Mouse (Mus musculus) stomach, postnatal 0 days (tissue): ENCODE measurements around the gene Hand1. TPM values are rescaled to one million over a fixed set of nuclear protein-coding genes. Genes with fewer than 3 reads are reported as not detected.

ENCODE experiments used
- ATAC-seq: fragments of 200-750 bp; cut with Nextera tagmentation; 2 replicates; pipeline ENCODE4 v1.8.0; 2017; ENCODE audit not compliant: low FRiP score, low TSS enrichment
- DNase-seq: peaks from one replicate; pipeline ENCODE4 v3.0.0-alpha.2; 2016; ENCODE audit warnings: low spot score
- H3K27ac ChIP-seq: fragments of 300-500 bp; sonication (generic); replicated peaks from 2 replicates; pipeline ENCODE4 v1.5.1; 2014; ENCODE audit warnings: mild to moderate bottlenecking, control low read depth
- H3K27me3 ChIP-seq: fragments of 300-500 bp; sonication (generic); 2 replicates; pipeline ENCODE4 v1.6.1; 2014; ENCODE audit warnings: low read length; ENCODE audit not compliant: control insufficient read depth, insufficient read depth
- H3K36me3 ChIP-seq: fragments of 300-500 bp; sonication (generic); 2 replicates; pipeline ENCODE4 v1.6.1; 2014; ENCODE audit warnings: low read length, mixed read lengths; ENCODE audit not compliant: control insufficient read depth, insufficient read depth
- H3K4me1 ChIP-seq: fragments of 300-500 bp; sonication (generic); replicated peaks from 2 replicates; pipeline ENCODE4 v1.6.1; 2014; ENCODE audit warnings: antibody characterized with exemption; ENCODE audit not compliant: control insufficient read depth, insufficient read depth
- H3K4me2 ChIP-seq: fragments of 300-500 bp; sonication (generic); replicated peaks from 2 replicates; pipeline ENCODE4 v1.6.1; 2014; ENCODE audit warnings: low read depth, mild to moderate bottlenecking, control low read depth, moderate library complexity
- H3K4me3 ChIP-seq: fragments of 300-500 bp; sonication (generic); 2 replicates; pipeline ENCODE4 v1.5.1; 2014; ENCODE audit warnings: low read depth, low read length, control low read depth
- H3K9ac ChIP-seq: fragments of 300-500 bp; sonication (generic); 2 replicates; pipeline ENCODE4 v1.6.1; 2014; ENCODE audit warnings: mild to moderate bottlenecking, low read length, control low read depth, mixed read lengths
- H3K9me3 ChIP-seq: fragments of 300-500 bp; sonication (generic); 2 replicates; pipeline ENCODE4 v1.6.1; 2016; ENCODE audit warnings: low read length; ENCODE audit not compliant: control insufficient read depth
- CTCF ChIP-seq: IDR thresholded peaks from 2 replicates; pipeline ENCODE4 v1.5.1; 2016; ENCODE audit warnings: antibody characterized with exemption, low read depth, mild to moderate bottlenecking, moderate library complexity
- EP300 ChIP-seq: optimal IDR thresholded peaks from 2 replicates; pipeline ENCODE3; 2016; ENCODE audit warnings: antibody characterized with exemption
- WGBS: fragments of 180-500 bp; shearing (Covaris S2); extraction: QIAGEN DNeasy Blood & Tissue Kit; methylation state at CpG from one replicate; pipeline ENCODE4 v1.1.7; 2014; 5-methylcytosine and 5-hydroxymethylcytosine counted together
- polyA plus RNA-seq: library from polyadenylated mRNA; unstranded; fragments of >200 nt; fragmentation: Nextera tagmentation; extraction: Ambion mirVana; gene quantifications from 2 replicates; pipeline ENCODE4 v1.2.1, GENCODE M21; 2015

Gene Hand1
- polyA plus RNA-seq, 1 experiment from 2014 or later: 0.12 TPM

- no peak for ATAC-seq
- Histone ChIP-seq H3K4me3 (no peak overlapping the region), H3K27me3 (peaks cover 11% of the 10 kb centered on the region; the same call in 1 of the 2 replicates), H3K36me3 (no peaks in the 10 kb centered on the region), H3K27ac (no peak overlapping the region), H3K9me3 (no peaks in the 10 kb centered on the region), H3K4me1 (no peaks in the 10 kb centered on the region), H3K9ac (no peak overlapping the region), H3K4me2 (no peak overlapping the region)
- WGBS: 27% methylated on average over 7 of the region's 7 CpGs
- DNase-seq: no peak
- TF ChIP-seq CTCF (no peak), EP300 (no peak)
Observed at GRCm38 (mm10) chr11:57841391-57841790, 8.8 kb upstream of the Hand1 start.

DNA sequence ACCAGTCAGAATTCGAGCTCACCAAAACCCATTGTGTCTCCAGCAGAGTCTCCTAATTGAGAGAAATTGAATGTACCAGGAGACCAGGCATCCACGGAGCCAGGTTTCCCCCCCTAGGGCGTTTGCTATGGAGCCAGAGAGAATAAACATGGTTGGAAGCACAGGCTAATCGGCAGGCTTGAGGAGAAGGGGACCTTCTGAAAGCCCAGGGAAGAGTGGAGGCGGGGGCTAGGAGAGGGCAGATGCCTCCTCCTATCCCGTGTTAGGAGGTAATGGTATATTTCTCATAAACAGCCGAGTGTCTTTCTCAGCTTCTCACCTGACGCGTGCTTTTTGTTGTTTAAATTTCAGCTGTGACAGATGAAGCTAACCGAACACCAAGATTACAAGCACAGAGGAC is 8.4 kb upstream of the Hand1 start:
- no peak overlapping the region for H3K9ac ChIP-seq
- no peak overlapping the region for H3K4me2 ChIP-seq
- no peak overlapping the region for H3K27ac ChIP-seq
- peaks cover 13% of the 10 kb centered on the region; the same call in 1 of the 2 replicates for H3K27me3 ChIP-seq
- H3K9me3 ChIP-seq: no peaks in the 10 kb centered on the region
- no peaks in the 10 kb centered on the region for H3K36me3 ChIP-seq
- no peak overlapping the region for H3K4me3 ChIP-seq
- ATAC-seq (no peak), DNase-seq (no peak)
- 24% methylated on average over 10 of the region's 10 CpGs for WGBS
- no peaks in the 10 kb centered on the region for H3K4me1 ChIP-seq
- TF ChIP-seq CTCF: no peak
- TF ChIP-seq EP300: no peak

DNA sequence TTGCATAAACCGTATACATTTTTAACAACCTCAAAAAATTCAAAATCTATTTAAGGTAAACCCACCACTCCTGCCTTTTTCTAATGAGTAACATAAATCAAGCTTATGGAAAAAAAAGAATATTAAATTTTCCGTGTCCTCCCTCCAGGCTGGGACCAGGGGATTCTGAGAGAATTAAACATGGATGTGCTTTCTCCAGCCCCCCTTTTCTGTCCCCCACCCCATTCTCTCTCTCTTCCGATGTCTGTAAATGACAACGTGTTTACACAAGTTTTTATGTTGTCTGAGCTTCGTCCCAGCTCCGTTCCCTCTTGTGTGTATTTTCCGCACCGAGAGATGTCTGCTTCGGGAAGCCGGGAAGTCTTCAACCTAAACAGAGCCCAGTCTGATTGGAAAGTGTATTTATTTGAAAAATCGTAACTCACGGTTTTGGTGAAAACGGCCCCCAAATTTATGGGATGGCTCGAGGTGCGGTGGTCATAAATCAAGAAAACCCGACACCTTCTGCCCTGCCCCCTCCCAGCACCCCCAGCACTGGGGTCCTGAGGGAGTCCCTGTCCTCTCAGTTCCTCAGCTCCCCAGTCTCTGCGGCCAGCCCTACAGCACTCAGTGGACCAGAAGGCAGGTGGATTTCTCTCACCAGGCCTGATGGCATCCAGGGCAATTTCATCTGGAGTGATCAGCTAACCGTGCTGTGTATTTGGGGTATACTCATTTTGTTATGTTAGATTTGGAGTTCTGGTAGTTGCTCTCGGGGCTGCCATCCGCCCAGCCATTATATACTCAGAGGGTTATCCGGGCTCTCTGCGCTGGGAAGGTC is 5.5 kb upstream of the Hand1 start:
- no peak overlapping the region for H3K4me2 ChIP-seq
- TF ChIP-seq EP300: no peak
- no peak for TF ChIP-seq CTCF
- H3K9ac ChIP-seq: no peak overlapping the region
- H3K36me3 ChIP-seq: no peaks in the 10 kb centered on the region
- no peak for DNase-seq
- no peaks in the 10 kb centered on the region for H3K4me1 ChIP-seq
- H3K27ac ChIP-seq: no peak overlapping the region
- 15% methylated on average over 22 of the region's 22 CpGs for WGBS
- no peaks in the 10 kb centered on the region for H3K9me3 ChIP-seq
- peaks cover 19% of the 10 kb centered on the region; the same call in 1 of the 2 replicates for H3K27me3 ChIP-seq
- ATAC-seq: no peak
- no peak overlapping the region for H3K4me3 ChIP-seq

GRCm38 (mm10) chr11:57836872-57837680 is 4.5 kb upstream of the Hand1 start:
- Histone ChIP-seq H3K9me3 (no peaks in the 10 kb centered on the region), H3K4me3 (no peak overlapping the region), H3K27me3 (peaks cover 20% of the 10 kb centered on the region; the same call in 1 of the 2 replicates), H3K27ac (no peak overlapping the region), H3K36me3 (no peaks in the 10 kb centered on the region), H3K4me2 (peak overlapping the region; percentile 25), H3K4me1 (no peaks in the 10 kb centered on the region), H3K9ac (no peak overlapping the region)
- no peak for DNase-seq
- no peak for TF ChIP-seq CTCF
- no peak for TF ChIP-seq EP300
- no peak for ATAC-seq
- 6% methylated on average over 38 of the region's 38 CpGs for WGBS

- WGBS: 32% methylated on average over 9 of the region's 9 CpGs
- H3K4me3 ChIP-seq: no peak overlapping the region
- no peaks in the 10 kb centered on the region for H3K9me3 ChIP-seq
- H3K27me3 ChIP-seq: peaks cover 20% of the 10 kb centered on the region; the same call in 1 of the 2 replicates
- H3K4me2 ChIP-seq: no peak overlapping the region
- TF ChIP-seq EP300 (no peak), CTCF (no peak)
- ATAC-seq: no peak
- H3K4me1 ChIP-seq: no peaks in the 10 kb centered on the region
- H3K9ac ChIP-seq: no peak overlapping the region
- no peak for DNase-seq
- no peaks in the 10 kb centered on the region for H3K36me3 ChIP-seq
- no peak overlapping the region for H3K27ac ChIP-seq
Observed at GRCm38 (mm10) chr11:57836401-57836800, 3.8 kb upstream of the Hand1 start.
